Mouse (Mus musculus) kidney, embryonic 15.5 days (tissue): ENCODE data around the gene Urad. TPM values are rescaled to one million over a fixed set of nuclear protein-coding genes. Genes with fewer than 3 reads are reported as not detected.

Experiments
- ATAC-seq: fragments of 200-750 bp; cut with Nextera tagmentation; replicated peaks from 2 replicates; pipeline ENCODE4 v1.8.0; 2017; ENCODE audit warnings: moderate TSS enrichment; ENCODE audit not compliant: low FRiP score
- H3K27ac ChIP-seq: fragments of 300-500 bp; sonication (generic); 2 replicates; pipeline ENCODE4 v1.5.1; 2015; ENCODE audit warnings: mild to moderate bottlenecking, inconsistent platforms
- H3K27me3 ChIP-seq: fragments of 300-500 bp; sonication (generic); 2 replicates; pipeline ENCODE4 v1.6.1; 2015; ENCODE audit warnings: inconsistent platforms
- H3K36me3 ChIP-seq: fragments of 300-500 bp; sonication (generic); 2 replicates; pipeline ENCODE4 v1.6.1; 2015; ENCODE audit warnings: inconsistent platforms
- H3K4me1 ChIP-seq: fragments of 300-500 bp; sonication (generic); 2 replicates; pipeline ENCODE4 v1.6.1; 2015; ENCODE audit warnings: inconsistent platforms
- H3K4me2 ChIP-seq: fragments of 300-500 bp; sonication (generic); 2 replicates; pipeline ENCODE4 v1.6.1; 2015; ENCODE audit warnings: moderate library complexity, mild to moderate bottlenecking, inconsistent platforms
- H3K4me3 ChIP-seq: fragments of 300-500 bp; sonication (generic); replicated peaks from 2 replicates; pipeline ENCODE4 v1.5.1; 2015; ENCODE audit warnings: mild to moderate bottlenecking, inconsistent platforms
- H3K9ac ChIP-seq: fragments of 300-500 bp; sonication (generic); 2 replicates; pipeline ENCODE4 v1.6.1; 2015; ENCODE audit warnings: mild to moderate bottlenecking, inconsistent platforms
- H3K9me3 ChIP-seq: fragments of 300-500 bp; sonication (generic); replicated peaks from 2 replicates; pipeline ENCODE4 v1.6.1; 2016; ENCODE audit warnings: inconsistent platforms
- WGBS: fragments of 180-500 bp; shearing (Covaris S2); methylation state at CpG from one replicate; pipeline ENCODE4 v1.1.7; 2015; ENCODE audit warnings: mixed read lengths; 5-methylcytosine and 5-hydroxymethylcytosine counted together
- polyA plus RNA-seq: library from polyadenylated mRNA; unstranded; fragments of >200 nt; fragmentation: Nextera tagmentation; extraction: Ambion mirVana; gene quantifications from 2 replicates; pipeline ENCODE4 v1.2.1, GENCODE M21; 2015

Gene Urad
- polyA plus RNA-seq, 1 experiment from 2014 or later, result not detected

DNA sequence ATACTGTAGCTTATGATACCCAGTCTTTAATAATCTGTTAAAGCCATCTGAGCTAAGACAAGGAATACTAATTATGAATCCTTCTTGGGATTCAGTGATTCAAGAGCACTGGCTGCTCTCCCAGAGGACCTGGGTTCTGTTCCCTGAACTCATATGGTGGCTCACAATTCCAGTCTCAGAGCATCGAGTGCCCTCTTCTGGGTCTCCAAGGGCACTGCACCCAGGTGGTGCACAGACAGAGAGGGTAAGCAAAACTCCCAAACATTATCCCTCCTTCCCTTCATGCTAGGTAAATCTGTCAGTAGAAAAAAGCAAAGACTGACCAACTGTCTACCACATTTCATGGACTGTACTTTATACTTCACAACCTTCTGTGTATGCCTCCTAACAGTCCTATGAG lies 23.7 kb upstream of the Urad start:
- no peak for ATAC-seq
- Histone ChIP-seq H3K27ac (no peak overlapping the region), H3K4me2 (no peak overlapping the region), H3K4me1 (no peaks in the 10 kb centered on the region), H3K9me3 (no peaks in the 10 kb centered on the region), H3K27me3 (no peaks in the 10 kb centered on the region), H3K36me3 (no peaks in the 10 kb centered on the region), H3K9ac (no peak overlapping the region), H3K4me3 (no peak overlapping the region)
- 74% methylated on average over 1 of the region's 1 CpGs for WGBS

DNA sequence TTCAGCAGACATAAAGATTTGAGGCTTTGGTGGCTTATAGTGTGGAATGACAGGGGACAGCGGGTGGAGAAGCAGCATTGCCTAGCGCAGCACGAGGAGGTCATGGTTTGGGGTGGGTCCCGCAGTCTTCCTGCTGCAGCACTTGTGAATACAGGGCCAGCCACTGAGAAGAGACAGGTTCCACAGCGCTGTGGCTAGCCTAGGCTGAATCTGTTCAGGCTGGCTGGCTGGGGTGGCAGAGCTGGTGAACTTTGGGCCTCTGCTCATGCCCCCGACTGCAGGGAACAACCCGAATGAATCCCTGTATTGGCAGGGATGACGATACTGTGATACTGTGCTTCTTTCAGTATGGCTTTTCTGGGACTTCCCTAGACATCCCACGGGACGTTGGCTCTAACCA lies 21.7 kb upstream of the Urad start:
- Histone ChIP-seq H3K36me3 (no peaks in the 10 kb centered on the region), H3K9ac (no peak overlapping the region), H3K4me1 (no peaks in the 10 kb centered on the region), H3K4me2 (no peak overlapping the region), H3K27ac (no peak overlapping the region), H3K27me3 (no peaks in the 10 kb centered on the region), H3K9me3 (no peaks in the 10 kb centered on the region), H3K4me3 (no peak overlapping the region)
- no peak for ATAC-seq
- 86% methylated on average over 10 of the region's 10 CpGs for WGBS

DNA sequence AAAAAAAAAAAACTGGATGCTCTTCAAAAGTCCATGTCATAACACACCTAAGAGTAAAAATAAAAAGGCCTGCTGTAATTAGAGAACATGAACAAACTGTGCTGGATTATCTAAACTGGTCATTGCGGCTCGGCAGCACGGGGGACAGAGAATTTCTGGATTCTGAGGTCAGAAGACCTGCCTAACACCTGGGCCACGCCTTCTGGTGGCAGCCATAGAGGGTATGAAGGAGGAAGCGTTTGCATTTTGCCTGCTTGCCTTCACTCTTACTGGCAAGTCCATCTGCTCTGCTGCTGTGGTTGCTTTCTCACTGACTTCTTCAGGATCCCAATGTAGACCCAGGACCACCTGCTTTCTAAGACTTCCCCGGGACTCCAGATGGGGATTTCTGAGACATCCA lies 20.7 kb upstream of the Urad start:
- Histone ChIP-seq H3K4me1 (no peaks in the 10 kb centered on the region), H3K27ac (no peak overlapping the region), H3K9me3 (no peaks in the 10 kb centered on the region), H3K9ac (no peak overlapping the region), H3K4me3 (no peak overlapping the region), H3K36me3 (no peaks in the 10 kb centered on the region), H3K4me2 (no peak overlapping the region), H3K27me3 (no peaks in the 10 kb centered on the region)
- ATAC-seq, result no peak
- WGBS, result 92% methylated on average over 6 of the region's 6 CpGs

DNA sequence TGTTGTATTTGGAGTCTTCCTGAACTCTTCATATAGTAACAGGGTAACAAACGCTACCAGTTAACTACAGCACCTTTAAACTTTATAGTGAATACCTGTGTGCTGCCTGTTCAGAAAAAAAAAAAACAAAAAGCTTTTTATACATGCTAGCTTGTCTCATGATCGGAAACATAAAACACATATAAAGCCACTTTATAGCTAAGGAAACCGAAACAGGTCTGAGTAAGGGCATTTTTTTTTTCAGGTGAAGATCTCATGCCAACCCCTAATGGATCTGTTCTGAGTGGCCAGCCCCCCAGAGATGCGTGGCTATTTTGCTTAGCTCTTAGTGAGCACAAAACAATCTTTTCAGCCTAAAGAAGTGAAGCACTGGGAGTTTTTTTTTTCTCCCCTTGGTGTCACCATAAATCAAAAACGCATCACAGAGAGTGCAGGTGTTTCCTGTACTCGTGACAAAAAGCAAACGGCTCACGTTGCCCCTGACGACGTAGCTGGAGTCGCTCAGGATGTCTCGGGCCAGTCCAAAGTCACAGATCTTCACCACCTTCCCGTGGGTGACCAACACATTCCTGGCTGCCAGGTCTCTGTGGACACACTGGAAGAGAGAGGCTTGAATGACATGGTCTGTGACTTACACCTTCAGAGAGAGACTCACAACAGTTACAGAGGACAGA lies 18.6 kb upstream of the Urad start:
- Histone ChIP-seq H3K4me3 (no peak overlapping the region), H3K9me3 (no peaks in the 10 kb centered on the region), H3K4me2 (no peak overlapping the region), H3K27me3 (no peaks in the 10 kb centered on the region), H3K27ac (no peak overlapping the region), H3K9ac (no peak overlapping the region), H3K36me3 (no peaks in the 10 kb centered on the region), H3K4me1 (no peaks in the 10 kb centered on the region)
- no peak for ATAC-seq
- WGBS, result 30% methylated on average over 13 of the region's 13 CpGs

DNA sequence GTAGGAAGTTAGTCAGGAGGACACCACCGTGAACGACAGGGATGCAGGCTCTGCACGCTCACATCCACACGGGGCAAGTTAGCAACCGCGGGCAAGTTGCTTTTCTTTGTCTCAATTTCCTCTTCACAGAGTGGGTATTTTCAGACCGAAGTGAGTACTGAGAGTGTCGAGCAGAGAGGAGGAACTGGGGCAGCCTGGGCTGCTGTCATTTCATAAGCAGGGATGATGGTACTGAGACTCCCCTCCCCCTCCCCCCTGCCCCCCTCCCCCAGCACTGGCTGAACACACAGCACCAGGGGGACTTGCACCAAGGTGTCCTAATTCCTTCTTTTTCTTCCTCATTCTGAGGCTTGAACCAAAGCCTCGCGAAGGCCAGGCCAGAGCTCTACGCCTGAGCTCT lies 17.3 kb upstream of the Urad start:
- H3K4me1 ChIP-seq, result no peaks in the 10 kb centered on the region
- H3K36me3 ChIP-seq, result no peaks in the 10 kb centered on the region
- no peak overlapping the region for H3K9ac ChIP-seq
- no peak for ATAC-seq
- H3K27ac ChIP-seq, result no peak overlapping the region
- H3K4me2 ChIP-seq, result no peak overlapping the region
- no peak overlapping the region for H3K4me3 ChIP-seq
- H3K9me3 ChIP-seq, result no peaks in the 10 kb centered on the region
- 80% methylated on average over 11 of the region's 11 CpGs for WGBS
- no peaks in the 10 kb centered on the region for H3K27me3 ChIP-seq

DNA sequence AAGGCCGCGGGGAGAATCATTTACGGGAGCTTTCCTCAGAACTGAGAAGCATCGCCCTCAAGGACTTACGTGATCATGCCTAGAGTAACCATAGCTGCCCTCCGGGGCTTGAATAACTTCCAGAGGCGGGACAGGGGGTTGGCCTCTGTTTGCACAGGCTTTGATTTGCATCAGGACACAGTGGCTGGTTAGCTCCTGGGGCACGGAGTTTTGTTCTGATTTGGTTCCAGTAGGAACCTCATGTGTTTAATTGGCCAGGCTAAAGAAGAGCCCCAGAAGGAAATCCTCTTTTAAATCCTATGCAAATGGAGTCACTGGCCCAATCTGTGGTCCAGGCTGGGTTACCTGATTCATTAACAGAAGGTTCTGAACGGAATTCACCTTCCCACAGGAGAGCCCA lies 16.7 kb upstream of the Urad start:
- H3K4me3 ChIP-seq, result no peak overlapping the region
- 56% methylated on average over 9 of the region's 9 CpGs for WGBS
- no peak overlapping the region for H3K9ac ChIP-seq
- no peaks in the 10 kb centered on the region for H3K27me3 ChIP-seq
- H3K4me2 ChIP-seq, result no peak overlapping the region
- no peaks in the 10 kb centered on the region for H3K9me3 ChIP-seq
- ATAC-seq, result no peak
- no peaks in the 10 kb centered on the region for H3K4me1 ChIP-seq
- no peak overlapping the region for H3K27ac ChIP-seq
- no peaks in the 10 kb centered on the region for H3K36me3 ChIP-seq

DNA sequence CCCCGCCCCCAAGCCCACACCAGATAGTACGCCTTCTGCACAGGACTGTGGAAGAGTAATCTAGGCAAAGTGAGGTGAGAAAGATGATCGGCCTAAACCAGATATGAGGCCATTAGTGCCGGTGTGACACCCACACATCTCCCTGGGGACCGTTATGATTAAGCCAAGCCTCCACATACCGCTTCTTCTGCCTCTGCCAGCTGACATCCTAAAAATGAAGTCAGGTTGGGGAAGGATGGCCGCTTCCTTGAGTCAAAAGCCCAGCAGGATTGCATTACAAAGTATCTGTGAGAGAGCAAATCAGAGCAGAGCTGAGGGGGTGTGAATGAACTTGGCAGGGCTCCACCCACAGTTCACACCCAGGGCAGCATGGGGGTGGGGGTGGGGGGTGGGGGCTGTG lies 10.5 kb upstream of the Urad start:
- ATAC-seq, result 0 out of 2 replicates have a peak, but pooled peaks have one; percentile 40
- no peak overlapping the region for H3K4me3 ChIP-seq

DNA sequence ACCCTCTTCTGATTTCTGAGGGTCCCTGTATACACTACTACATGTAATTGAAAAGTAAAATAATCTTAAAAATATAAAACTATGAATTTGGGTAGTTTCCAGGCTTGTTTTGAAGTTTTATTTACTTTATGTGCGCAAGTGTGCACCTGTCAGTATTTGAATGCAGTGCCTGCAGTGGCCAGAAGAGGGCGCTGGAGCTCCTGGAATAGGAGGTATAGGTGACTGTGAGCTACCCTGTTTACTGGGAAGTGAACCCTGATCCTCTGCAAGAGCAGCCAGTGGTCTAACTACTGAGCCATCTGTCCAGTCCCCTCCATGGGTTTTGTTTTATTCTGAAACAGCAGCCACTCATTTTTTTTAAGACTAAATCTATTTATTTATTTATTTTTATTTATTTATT lies 9.3 kb upstream of the Urad start:
- Histone ChIP-seq H3K27ac (no peak overlapping the region), H3K9ac (no peak overlapping the region), H3K4me1 (peaks cover 8% of the 10 kb centered on the region; the same call in 1 of the 2 replicates), H3K36me3 (no peaks in the 10 kb centered on the region), H3K4me2 (no peak overlapping the region), H3K9me3 (no peaks in the 10 kb centered on the region), H3K27me3 (peaks cover 4% of the 10 kb centered on the region; the same call in 1 of the 2 replicates), H3K4me3 (no peak overlapping the region)
- WGBS, result 47% methylated on average over 2 of the region's 2 CpGs
- no peak for ATAC-seq

More for the DNA sequence above, 10.5 kb upstream of the Urad start:
- Histone ChIP-seq H3K9ac (no peak overlapping the region), H3K27me3 (peaks cover 4% of the 10 kb centered on the region; the same call in 1 of the 2 replicates), H3K4me2 (0 out of 2 replicates have a peak overlapping the region, but pooled peaks have one; percentile 7), H3K27ac (no peak overlapping the region), H3K9me3 (no peaks in the 10 kb centered on the region), H3K36me3 (no peaks in the 10 kb centered on the region), H3K4me1 (peaks cover 8% of the 10 kb centered on the region; the same call in 1 of the 2 replicates)
- 20% methylated on average over 7 of the region's 7 CpGs for WGBS

DNA sequence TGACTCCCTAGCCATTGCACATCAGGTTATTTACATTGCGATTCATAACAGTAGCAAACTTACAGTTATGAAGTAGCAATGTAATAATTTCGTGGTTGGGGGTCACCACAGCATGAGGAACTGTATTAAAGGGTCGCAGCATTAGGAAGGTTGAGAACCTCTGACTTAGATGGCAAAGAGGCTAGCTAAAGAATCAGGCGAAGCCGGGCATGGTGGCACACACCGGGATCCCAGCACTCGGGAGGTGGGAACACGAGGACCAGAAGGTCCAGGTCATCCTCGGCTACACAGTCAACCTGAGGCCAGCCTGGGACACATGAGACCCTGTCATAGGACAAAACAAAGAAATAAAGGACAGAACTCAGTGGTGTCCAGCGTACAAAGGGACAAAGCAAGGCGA lies 7.7 kb upstream of the Urad start:
- Histone ChIP-seq H3K4me3 (no peak overlapping the region), H3K4me1 (peaks cover 8% of the 10 kb centered on the region; the same call in 1 of the 2 replicates), H3K9me3 (no peaks in the 10 kb centered on the region), H3K4me2 (no peak overlapping the region), H3K36me3 (no peaks in the 10 kb centered on the region), H3K27ac (no peak overlapping the region), H3K9ac (no peak overlapping the region), H3K27me3 (peaks cover 4% of the 10 kb centered on the region; the same call in 1 of the 2 replicates)
- 88% methylated on average over 11 of the region's 11 CpGs for whole genome bisulfite sequencing
- ATAC-seq, result no peak

DNA sequence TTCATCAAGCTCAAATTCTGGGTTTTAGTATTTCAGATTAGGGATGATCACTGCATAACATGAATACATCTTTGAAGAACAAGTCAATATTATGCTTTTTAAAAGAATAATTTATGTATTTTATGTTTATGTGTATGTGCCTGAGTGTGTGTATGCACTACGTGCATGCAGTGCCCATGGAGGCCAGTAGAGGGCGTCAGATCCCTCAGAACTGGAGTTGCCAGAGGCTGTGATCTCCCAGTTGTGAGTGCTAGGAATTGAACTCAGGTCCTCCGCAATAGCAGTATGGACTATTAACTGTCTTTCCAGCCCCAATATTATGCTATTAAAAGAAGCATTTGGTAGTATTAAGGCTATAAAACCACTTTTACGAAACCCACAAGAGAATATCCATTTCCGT lies 5.4 kb upstream of the Urad start:
- no peaks in the 10 kb centered on the region for H3K36me3 ChIP-seq
- WGBS, result 95% methylated on average over 5 of the region's 5 CpGs
- no peak for ATAC-seq
- no peak overlapping the region for H3K4me2 ChIP-seq
- peaks cover 3% of the 10 kb centered on the region; the same call in 1 of the 2 replicates for H3K4me1 ChIP-seq
- no peak overlapping the region for H3K27ac ChIP-seq
- no peak overlapping the region for H3K9ac ChIP-seq
- no peaks in the 10 kb centered on the region for H3K9me3 ChIP-seq
- no peak overlapping the region for H3K4me3 ChIP-seq
- peaks cover 12% of the 10 kb centered on the region for H3K27me3 ChIP-seq

DNA sequence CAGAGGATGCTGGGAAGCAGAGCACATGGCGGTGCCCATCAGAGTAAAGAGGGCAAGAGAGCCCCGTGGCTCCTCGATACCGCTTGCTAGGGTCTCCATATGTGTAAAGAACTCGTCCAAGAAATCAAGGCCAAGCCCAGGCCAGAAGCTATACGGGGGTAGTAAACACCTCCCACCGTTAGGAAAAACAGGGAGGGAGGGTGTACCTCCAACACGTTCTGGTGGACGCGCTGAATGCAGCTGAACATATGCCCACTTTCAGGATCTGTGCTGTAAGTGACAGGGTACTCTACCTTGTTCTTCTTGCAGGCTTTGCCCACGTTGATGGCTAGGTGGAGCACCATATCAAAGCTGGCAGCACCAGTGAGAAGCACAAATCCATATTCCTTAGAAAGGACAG lies 3.7 kb upstream of the Urad start:
- Histone ChIP-seq H3K27me3 (peaks cover 29% of the 10 kb centered on the region), H3K27ac (no peak overlapping the region), H3K4me1 (no peaks in the 10 kb centered on the region), H3K9me3 (no peaks in the 10 kb centered on the region), H3K4me3 (no peak overlapping the region), H3K4me2 (no peak overlapping the region), H3K9ac (no peak overlapping the region), H3K36me3 (no peaks in the 10 kb centered on the region)
- 75% methylated on average over 11 of the region's 11 CpGs for WGBS
- ATAC-seq, result no peak

DNA sequence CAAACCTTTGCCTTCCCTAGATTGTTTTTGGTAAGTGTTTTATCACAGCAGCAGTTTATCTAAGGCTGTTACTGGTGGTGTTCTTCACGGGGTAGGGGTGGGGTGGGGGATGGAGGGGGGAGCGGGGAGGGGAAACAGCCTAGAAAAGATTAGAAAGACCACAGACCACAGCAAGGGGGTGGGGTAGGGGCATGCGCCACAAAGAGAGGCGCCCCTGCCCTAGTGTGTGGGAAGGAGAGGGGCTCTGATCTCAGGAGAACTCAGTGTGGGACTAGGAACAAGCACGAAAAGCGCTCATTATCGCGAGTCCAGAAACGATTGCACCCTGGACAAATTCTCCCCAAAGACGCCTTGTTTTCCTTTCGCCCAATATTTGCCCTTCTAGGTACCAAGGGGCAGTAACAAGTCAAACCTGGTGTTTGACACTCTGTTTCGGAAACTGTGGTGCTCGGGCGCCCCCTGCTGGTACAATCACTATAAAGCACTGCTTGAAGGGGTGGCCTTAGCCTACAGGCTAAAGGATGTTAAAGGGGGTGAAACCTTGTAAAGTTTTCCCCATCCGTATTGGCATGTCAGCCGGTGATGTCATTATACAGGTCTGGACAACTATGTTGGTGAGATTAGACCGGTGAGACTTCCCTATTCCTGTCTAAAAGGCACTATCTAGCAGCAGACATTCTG lies 1.1 kb upstream of the Urad start:
- Histone ChIP-seq H3K4me2 (no peak overlapping the region), H3K9me3 (no peaks in the 10 kb centered on the region), H3K9ac (no peak overlapping the region), H3K4me1 (no peaks in the 10 kb centered on the region), H3K27ac (no peak overlapping the region), H3K27me3 (peaks cover 44% of the 10 kb centered on the region), H3K4me3 (no peak overlapping the region), H3K36me3 (no peaks in the 10 kb centered on the region)
- ATAC-seq, result peak; percentile 18; the same call in 1 of the 2 replicates
- WGBS, result 18% methylated on average over 17 of the region's 17 CpGs
